Mouse (Mus musculus) liver, embryonic 12.5 days (tissue): Measurements from ENCODE around the gene St3gal3. TPM values are rescaled to one million over a fixed set of nuclear protein-coding genes. Genes with fewer than 3 reads are reported as not detected.
A peak's percentile ranks its signal among the peaks of the same experiment; 100 is the strongest.

Experiments used
- ATAC-seq: fragments of 200-750 bp; cut with Nextera tagmentation; 2 replicates; pipeline ENCODE4 v1.8.0; 2017; ENCODE audit warnings: moderate number of reproducible peaks, mild to moderate bottlenecking, moderate library complexity
- H3K27ac ChIP-seq: fragments of 300-500 bp; sonication (generic); 2 replicates; pipeline ENCODE4 v1.5.1; 2016; ENCODE audit warnings: mild to moderate bottlenecking
- H3K27me3 ChIP-seq: fragments of 300-500 bp; sonication (generic); replicated peaks from 2 replicates; pipeline ENCODE4 v1.6.1; 2016; ENCODE audit warnings: mild to moderate bottlenecking, moderate library complexity
- H3K36me3 ChIP-seq: fragments of 300-500 bp; sonication (generic); 2 replicates; pipeline ENCODE4 v1.6.1; 2016; ENCODE audit warnings: mild to moderate bottlenecking, moderate library complexity
- H3K4me1 ChIP-seq: fragments of 300-500 bp; sonication (generic); 2 replicates; pipeline ENCODE4 v1.6.1; 2016
- H3K4me2 ChIP-seq: fragments of 300-500 bp; sonication (generic); 2 replicates; pipeline ENCODE4 v1.6.1; 2016; ENCODE audit warnings: mild to moderate bottlenecking, moderate library complexity
- H3K4me3 ChIP-seq: fragments of 300-500 bp; sonication (generic); 2 replicates; pipeline ENCODE4 v1.5.1; 2016; ENCODE audit warnings: mild to moderate bottlenecking, moderate library complexity
- H3K9ac ChIP-seq: fragments of 300-500 bp; sonication (generic); 2 replicates; pipeline ENCODE4 v1.6.1; 2016; ENCODE audit warnings: mild to moderate bottlenecking, moderate library complexity
- H3K9me3 ChIP-seq: fragments of 300-500 bp; sonication (generic); replicated peaks from 2 replicates; pipeline ENCODE4 v1.6.1; 2016; ENCODE audit warnings: mild to moderate bottlenecking, moderate library complexity
- WGBS: fragments of 180-500 bp; shearing (Covaris S2); methylation state at CpG from one replicate; pipeline ENCODE4 v1.1.7; 2016; ENCODE audit not compliant: insufficient replicate concordance; 5-methylcytosine and 5-hydroxymethylcytosine counted together
- polyA plus RNA-seq: library from polyadenylated mRNA; unstranded; fragments of >200 nt; fragmentation: Nextera tagmentation; extraction: Ambion mirVana; gene quantifications from 2 replicates; pipeline ENCODE4 v1.2.1, GENCODE M21; 2016

St3gal3 gene
- polyA plus RNA-seq, 1 experiment from 2014 or later, result 2.9 TPM

- WGBS, result 74% methylated on average over 8 of the region's 8 CpGs
- H3K9me3 ChIP-seq, result 0 out of 2 replicates have a peak, but pooled peaks cover 5% of the 10 kb centered on the region
- H3K4me3 ChIP-seq, result no peak overlapping the region
Observed at GRCm38 (mm10) chr4:118103280-118103830, 31.4 kb downstream of the St3gal3 start.

DNA sequence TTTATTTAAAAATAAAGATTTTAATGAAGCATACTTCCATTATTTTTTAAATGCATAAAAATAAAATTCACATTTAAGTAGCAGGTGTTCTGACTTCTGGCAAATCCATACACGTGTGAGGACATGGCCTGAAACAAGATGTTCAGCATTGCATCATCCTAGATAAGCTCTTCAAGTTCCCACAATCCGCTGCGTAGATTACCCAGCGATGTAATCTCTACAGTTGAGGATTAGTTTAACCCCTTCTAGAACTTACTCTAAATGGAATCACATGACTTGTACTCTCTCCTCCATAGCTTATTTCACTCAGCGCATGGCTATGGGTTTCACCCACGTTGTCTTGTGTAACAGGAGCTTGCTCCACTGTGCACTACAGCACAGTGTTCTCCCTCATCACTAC is 33.2 kb downstream of the St3gal3 start:
- WGBS, result 61% methylated on average over 6 of the region's 6 CpGs
- H3K4me2 ChIP-seq, result no peak overlapping the region
- no peaks in the 10 kb centered on the region for H3K27me3 ChIP-seq
- peaks cover 16% of the 10 kb centered on the region for H3K4me1 ChIP-seq
- H3K36me3 ChIP-seq, result peaks cover 3% of the 10 kb centered on the region; the same call in 1 of the 2 replicates
- H3K9ac ChIP-seq, result no peak overlapping the region
- no peak overlapping the region for H3K27ac ChIP-seq
- no peaks in the 10 kb centered on the region for H3K9me3 ChIP-seq
- ATAC-seq, result no peak
- H3K4me3 ChIP-seq, result no peak overlapping the region

More at GRCm38 (mm10) chr4:118103280-118103830, 31.4 kb downstream of the St3gal3 start:
- Histone ChIP-seq H3K27me3 (no peaks in the 10 kb centered on the region), H3K4me2 (no peak overlapping the region), H3K27ac (no peak overlapping the region; the same call in 1 of the 2 replicates), H3K36me3 (peaks cover 18% of the 10 kb centered on the region), H3K4me1 (peaks cover 19% of the 10 kb centered on the region), H3K9ac (no peak overlapping the region)
- no peak for ATAC-seq

DNA sequence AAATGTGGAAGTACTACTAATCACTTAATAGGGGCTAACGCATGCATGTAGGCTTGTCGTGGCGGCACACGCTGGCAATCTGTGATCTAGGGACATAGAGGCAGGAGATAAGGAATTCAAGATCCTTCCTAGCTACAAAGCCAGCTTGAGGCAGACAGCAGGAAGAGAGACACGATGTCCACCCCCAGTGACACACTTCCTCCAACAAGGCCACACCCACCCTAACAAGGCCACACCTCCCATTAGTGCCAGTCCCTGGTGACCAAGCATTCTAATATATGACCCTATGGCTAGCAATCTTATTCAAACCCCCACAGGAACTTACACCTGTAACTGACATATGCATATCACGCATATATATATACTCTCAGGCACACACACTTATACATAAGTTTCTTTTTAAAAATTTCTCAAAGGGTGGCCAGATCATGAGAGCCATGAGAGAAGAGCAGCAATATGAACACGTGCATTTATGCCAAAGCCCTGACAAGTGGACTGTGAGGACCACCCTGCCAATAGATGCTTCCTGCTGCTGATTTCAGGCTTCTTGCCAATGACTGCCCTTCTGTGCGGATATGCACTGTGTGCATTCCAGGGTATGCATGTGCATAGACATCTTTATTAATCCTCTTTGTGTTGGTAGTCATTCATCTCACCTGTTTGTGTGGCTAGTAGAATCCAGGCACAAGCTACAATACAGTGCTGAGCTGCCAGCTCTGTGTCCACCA is 34.9 kb downstream of the St3gal3 start:
- 53% methylated on average over 8 of the region's 8 CpGs for WGBS
- Histone ChIP-seq H3K4me1 (peaks cover 9% of the 10 kb centered on the region), H3K36me3 (0 out of 2 replicates have a peak, but pooled peaks cover 2% of the 10 kb centered on the region), H3K27ac (no peak overlapping the region), H3K9ac (no peak overlapping the region), H3K4me3 (no peak overlapping the region), H3K27me3 (no peaks in the 10 kb centered on the region), H3K9me3 (no peaks in the 10 kb centered on the region), H3K4me2 (no peak overlapping the region)
- ATAC-seq, result no peak; the same call in 1 of the 2 replicates

DNA sequence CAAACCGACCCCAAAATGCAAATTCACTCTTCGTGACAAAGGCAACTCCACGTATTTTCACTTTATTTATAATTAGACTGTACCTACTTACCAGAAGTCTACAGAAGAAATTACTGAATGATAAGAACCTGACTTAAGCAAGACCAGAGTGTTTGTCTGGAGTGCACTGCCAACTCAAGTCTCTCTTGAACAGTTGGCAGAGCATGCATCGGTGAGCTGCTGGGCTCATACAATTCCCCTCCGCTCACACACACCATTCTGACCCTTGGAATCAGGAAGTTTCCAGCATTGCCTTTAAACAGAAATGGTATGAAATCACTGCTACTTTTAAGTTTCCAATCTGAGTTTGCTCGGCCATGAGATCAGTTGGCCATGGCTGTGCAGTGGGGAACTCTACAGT is 36.1 kb downstream of the St3gal3 start:
- Histone ChIP-seq H3K4me1 (peaks cover 9% of the 10 kb centered on the region), H3K4me2 (no peak overlapping the region), H3K36me3 (no peaks in the 10 kb centered on the region), H3K27me3 (no peaks in the 10 kb centered on the region), H3K9me3 (no peaks in the 10 kb centered on the region), H3K9ac (no peak overlapping the region), H3K4me3 (no peak overlapping the region), H3K27ac (no peak overlapping the region)
- WGBS, result 86% methylated on average over 6 of the region's 6 CpGs
- no peak for ATAC-seq

DNA sequence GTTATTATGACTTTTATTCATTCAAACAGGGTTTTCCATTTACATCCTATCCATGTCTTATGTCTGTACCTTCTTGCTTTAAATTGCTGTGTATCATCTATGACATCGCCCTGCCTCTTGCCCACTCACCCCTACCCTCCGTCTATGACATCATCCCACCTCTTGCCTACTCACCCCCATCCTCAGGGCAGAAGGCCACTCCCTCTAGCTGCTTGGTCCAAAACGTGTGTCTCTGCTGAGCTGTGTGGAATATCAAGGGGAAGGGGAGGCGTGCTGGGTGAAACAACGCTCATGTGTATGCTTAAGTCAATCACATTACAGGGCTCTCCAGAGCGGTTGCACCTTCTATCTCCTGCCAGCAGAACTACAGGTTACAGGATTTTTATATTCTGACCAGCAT is 38.6 kb downstream of the St3gal3 start:
- no peak for ATAC-seq
- Histone ChIP-seq H3K4me1 (peaks cover 5% of the 10 kb centered on the region; the same call in 1 of the 2 replicates), H3K9me3 (no peaks in the 10 kb centered on the region), H3K27ac (no peak overlapping the region), H3K27me3 (no peaks in the 10 kb centered on the region), H3K36me3 (no peaks in the 10 kb centered on the region), H3K9ac (no peak overlapping the region), H3K4me2 (no peak overlapping the region), H3K4me3 (no peak overlapping the region)
- WGBS, result 77% methylated on average over 6 of the region's 6 CpGs

DNA sequence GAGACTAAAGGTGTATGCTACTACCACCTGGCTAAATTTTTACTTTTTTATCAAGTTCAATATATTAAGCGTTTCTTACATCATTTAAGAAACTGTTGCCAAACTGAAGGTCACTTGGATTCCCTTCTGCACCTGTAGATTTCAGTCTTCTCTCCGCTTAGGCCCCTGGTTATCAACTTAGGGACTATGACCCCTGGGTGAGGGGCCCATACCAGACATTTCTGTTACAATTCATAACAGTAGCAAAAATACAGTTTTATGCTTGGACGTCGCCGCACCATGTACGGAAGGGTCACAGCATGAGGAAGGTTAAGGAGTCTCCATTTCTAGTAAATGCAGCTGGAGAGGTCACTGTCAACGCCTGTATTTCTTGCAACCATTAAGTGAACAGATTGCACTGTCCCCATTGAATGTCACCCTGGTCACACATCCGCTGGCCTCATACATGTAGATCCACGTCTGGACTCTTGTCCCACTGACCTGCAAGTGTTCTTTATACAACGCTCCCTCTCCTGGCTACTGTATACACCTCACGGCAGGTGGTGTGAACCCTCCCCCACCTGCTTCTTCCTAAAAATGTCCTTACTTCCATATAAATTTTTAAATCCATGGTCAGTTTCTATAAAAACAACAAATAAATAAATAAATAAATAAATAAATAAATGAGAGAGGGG is 41.8 kb downstream of the St3gal3 start:
- Histone ChIP-seq H3K9me3 (no peaks in the 10 kb centered on the region), H3K4me1 (peaks cover 10% of the 10 kb centered on the region), H3K27me3 (no peaks in the 10 kb centered on the region), H3K4me3 (no peak overlapping the region), H3K36me3 (no peaks in the 10 kb centered on the region), H3K27ac (no peak overlapping the region), H3K4me2 (no peak overlapping the region), H3K9ac (no peak overlapping the region)
- WGBS, result 82% methylated on average over 11 of the region's 11 CpGs
- no peak for ATAC-seq

- Histone ChIP-seq H3K4me3 (no peak overlapping the region), H3K36me3 (no peaks in the 10 kb centered on the region), H3K4me2 (no peak overlapping the region), H3K4me1 (peaks cover 10% of the 10 kb centered on the region), H3K27ac (no peak overlapping the region), H3K27me3 (no peaks in the 10 kb centered on the region), H3K9me3 (no peaks in the 10 kb centered on the region), H3K9ac (no peak overlapping the region)
- ATAC-seq, result no peak
- 78% methylated on average over 11 of the region's 11 CpGs for WGBS
Observed at GRCm38 (mm10) chr4:118090449-118090848, 44.3 kb downstream of the St3gal3 start.

DNA sequence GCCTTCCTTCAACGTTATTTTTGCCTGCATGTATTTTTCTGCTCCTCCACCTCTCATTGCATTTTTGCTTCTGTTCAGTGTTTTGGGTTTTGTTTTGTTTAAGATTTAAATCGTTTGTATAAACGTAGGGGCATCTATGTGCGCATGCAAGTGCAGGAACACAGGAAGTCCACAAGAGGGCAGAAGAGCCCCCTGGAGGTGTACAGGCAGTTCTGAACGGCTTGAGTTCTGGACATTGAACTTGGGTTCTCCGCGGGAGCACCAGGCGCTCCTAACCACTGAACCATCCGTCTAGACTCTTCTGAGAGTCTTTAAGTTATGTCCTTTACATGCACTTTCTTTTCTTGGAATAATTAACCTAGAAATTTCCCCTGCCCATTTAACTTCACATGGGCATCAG is 44.8 kb downstream of the St3gal3 start:
- H3K9ac ChIP-seq, result no peak overlapping the region
- no peak overlapping the region for H3K27ac ChIP-seq
- peaks cover 10% of the 10 kb centered on the region for H3K4me1 ChIP-seq
- H3K36me3 ChIP-seq, result no peaks in the 10 kb centered on the region
- no peaks in the 10 kb centered on the region for H3K9me3 ChIP-seq
- no peak for ATAC-seq
- H3K27me3 ChIP-seq, result no peaks in the 10 kb centered on the region
- no peak overlapping the region for H3K4me2 ChIP-seq
- WGBS, result 35% methylated on average over 9 of the region's 9 CpGs
- H3K4me3 ChIP-seq, result no peak overlapping the region

DNA sequence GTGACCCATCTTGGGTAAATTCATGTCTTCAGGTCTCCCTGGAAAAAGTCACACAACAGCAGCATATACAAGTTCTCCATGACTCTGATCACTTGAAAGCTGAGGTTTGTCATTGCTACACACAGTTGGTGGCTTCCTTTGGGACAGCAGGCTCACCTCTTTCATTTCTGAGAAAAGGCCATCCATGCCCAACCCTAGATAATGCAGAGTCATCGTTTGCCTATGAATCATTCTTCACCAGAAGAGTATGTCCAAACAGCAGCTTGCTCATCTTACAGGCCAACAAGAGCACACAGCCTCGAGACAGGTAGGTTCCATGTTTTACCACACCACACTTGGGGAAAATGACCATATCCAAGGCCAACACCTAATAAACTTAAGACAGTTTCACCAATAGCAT is 45.9 kb downstream of the St3gal3 start:
- no peak overlapping the region for H3K27ac ChIP-seq
- peaks cover 10% of the 10 kb centered on the region for H3K4me1 ChIP-seq
- peak; percentile 48; the same call in 1 of the 2 replicates for ATAC-seq
- no peak overlapping the region for H3K4me3 ChIP-seq
- H3K4me2 ChIP-seq, result no peak overlapping the region
- H3K27me3 ChIP-seq, result no peaks in the 10 kb centered on the region
- no peaks in the 10 kb centered on the region for H3K9me3 ChIP-seq
- WGBS, result 63% methylated on average over 2 of the region's 2 CpGs
- H3K9ac ChIP-seq, result no peak overlapping the region
- no peaks in the 10 kb centered on the region for H3K36me3 ChIP-seq

DNA sequence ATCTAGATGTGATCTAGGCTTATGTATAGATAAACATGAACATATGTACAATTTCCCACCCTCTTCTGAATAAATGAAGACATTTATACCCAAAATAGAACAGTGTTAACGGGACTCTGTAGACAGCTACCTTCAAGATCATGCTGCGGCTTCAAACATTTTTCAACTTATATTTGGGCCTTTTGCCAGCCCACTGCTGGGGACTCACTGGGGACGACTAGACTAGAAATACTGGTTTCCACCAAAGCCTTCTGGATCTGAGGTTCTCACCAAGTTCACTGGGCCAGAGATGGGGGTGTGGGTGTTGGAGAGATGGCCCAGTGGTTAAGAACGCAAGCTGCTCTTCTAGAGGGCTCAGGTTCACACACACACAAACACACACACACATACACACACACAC is 49.7 kb downstream of the St3gal3 start:
- Histone ChIP-seq H3K9me3 (no peaks in the 10 kb centered on the region), H3K27ac (no peak overlapping the region), H3K4me1 (peaks cover 44% of the 10 kb centered on the region), H3K27me3 (no peaks in the 10 kb centered on the region), H3K9ac (no peak overlapping the region), H3K4me2 (no peak overlapping the region), H3K4me3 (no peak overlapping the region), H3K36me3 (no peaks in the 10 kb centered on the region)
- ATAC-seq, result no peak
- WGBS, result 71% methylated on average over 4 of the region's 4 CpGs

GRCm38 (mm10) chr4:118083217-118083951 is 51.3 kb downstream of the St3gal3 start:
- ATAC-seq, result peak; percentile 63
- WGBS, result 29% methylated on average over 14 of the region's 14 CpGs
- H3K9ac ChIP-seq, result peak overlapping the region; percentile 29; the same call in 1 of the 2 replicates
- no peak overlapping the region for H3K4me2 ChIP-seq
- no peaks in the 10 kb centered on the region for H3K27me3 ChIP-seq
- no peaks in the 10 kb centered on the region for H3K9me3 ChIP-seq
- H3K4me1 ChIP-seq, result peaks cover 51% of the 10 kb centered on the region
- H3K27ac ChIP-seq, result peak overlapping the region; percentile 17; the same call in 1 of the 2 replicates
- no peak overlapping the region for H3K4me3 ChIP-seq
- H3K36me3 ChIP-seq, result no peaks in the 10 kb centered on the region
